Mouse (Mus musculus) forebrain, postnatal 0 days (tissue): ENCODE data around the gene Rab20. TPM values are rescaled to one million over a fixed set of nuclear protein-coding genes. Genes with fewer than 3 reads are reported as not detected.
"Not testable (repeated sequence)": the region's sequence is repeated elsewhere in the genome, so short reads cannot be mapped to it uniquely, and the experiment has no call there.

Experiments used
- ATAC-seq: fragments of 200-750 bp; cut with Nextera tagmentation; 2 replicates; pipeline ENCODE4 v1.8.0; 2017; ENCODE audit warnings: mild to moderate bottlenecking, moderate library complexity
- DNase-seq: peaks from one replicate; pipeline ENCODE4 v3.0.0-alpha.2; 2015
- H3K27ac ChIP-seq: fragments of 300-500 bp; sonication (generic); 2 replicates; pipeline ENCODE4 v1.5.1; 2014; ENCODE audit warnings: low read depth, mild to moderate bottlenecking, antibody characterized with exemption, low read length, moderate library complexity, mixed read lengths
- H3K27me3 ChIP-seq: fragments of 300-500 bp; sonication (generic); 2 replicates; pipeline ENCODE4 v1.6.1; 2014; ENCODE audit warnings: mild to moderate bottlenecking, low read length, mixed read lengths; ENCODE audit not compliant: insufficient read depth
- H3K36me3 ChIP-seq: fragments of 300-500 bp; sonication (generic); 2 replicates; pipeline ENCODE4 v1.6.1; 2014; ENCODE audit warnings: mild to moderate bottlenecking, moderate library complexity; ENCODE audit not compliant: insufficient read depth
- H3K4me1 ChIP-seq: fragments of 300-500 bp; sonication (generic); 2 replicates; pipeline ENCODE4 v1.6.1; 2014; ENCODE audit warnings: antibody characterized with exemption; ENCODE audit not compliant: insufficient read depth
- H3K4me2 ChIP-seq: fragments of 300-500 bp; sonication (generic); 2 replicates; pipeline ENCODE4 v1.6.1; 2014; ENCODE audit warnings: low read depth, mild to moderate bottlenecking, moderate library complexity
- H3K4me3 ChIP-seq: fragments of 300-500 bp; sonication (generic); 2 replicates; pipeline ENCODE4 v1.5.1; 2014; ENCODE audit warnings: low read depth, low read length, mixed read lengths
- H3K9ac ChIP-seq: fragments of 300-500 bp; sonication (generic); 2 replicates; pipeline ENCODE4 v1.6.1; 2014; ENCODE audit warnings: mild to moderate bottlenecking
- H3K9me3 ChIP-seq: fragments of 300-500 bp; sonication (generic); 2 replicates; pipeline ENCODE4 v1.6.1; 2016; ENCODE audit warnings: low read length
- CTCF ChIP-seq: sonication (generic); IDR thresholded peaks from 2 replicates; pipeline ENCODE4 v1.5.1; 2016; ENCODE audit warnings: antibody characterized with exemption, control low read depth, low read depth
- WGBS: fragments of 180-500 bp; shearing (Covaris S2); extraction: QIAGEN DNeasy Blood & Tissue Kit; methylation state at CpG from one replicate; pipeline ENCODE4 v1.1.7; 2014; 5-methylcytosine and 5-hydroxymethylcytosine counted together
- polyA plus RNA-seq: library from polyadenylated mRNA; unstranded; fragments of >200 nt; fragmentation: Nextera tagmentation; extraction: Ambion mirVana; gene quantifications from 2 replicates; pipeline ENCODE4 v1.2.1, GENCODE M21; 2015
- total RNA-seq: library from RNA; depleted of rRNA; stranded (reverse); fragments of >200 nt; gene quantifications from 2 replicates; pipeline ENCODE4 v1.2.3, GENCODE M21; 2014

Rab20 gene
- total and polyA plus RNA-seq, 2 experiments from 2014 or later: 0.95 to 1.6 TPM

DNA sequence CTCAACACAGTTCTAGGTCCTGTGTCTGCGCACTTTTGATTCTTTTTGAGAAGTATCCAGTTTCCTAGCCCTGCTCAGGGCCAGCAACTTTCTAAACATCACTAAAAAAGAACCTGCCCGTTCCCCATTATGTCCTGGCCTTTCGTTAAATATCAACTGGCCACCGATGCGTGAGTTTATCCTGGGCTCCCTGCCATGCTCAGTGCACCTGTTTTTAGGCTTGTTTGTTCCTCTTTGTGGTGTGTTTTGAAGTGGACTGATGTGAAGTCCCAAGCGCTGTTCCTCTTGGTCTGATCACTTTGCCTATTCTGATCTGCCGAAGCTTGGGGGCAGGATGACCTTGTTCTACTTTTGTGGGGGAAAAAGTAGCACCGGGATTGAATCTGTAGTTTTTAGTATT, 7.2 kb downstream of the Rab20 start:
- Histone ChIP-seq H3K9me3 (no peaks in the 10 kb centered on the region), H3K4me3 (no peak overlapping the region), H3K9ac (no peak overlapping the region), H3K36me3 (no peaks in the 10 kb centered on the region), H3K27me3 (peaks cover 15% of the 10 kb centered on the region), H3K4me2 (no peak overlapping the region), H3K4me1 (no peaks in the 10 kb centered on the region), H3K27ac (no peak overlapping the region)
- no peak for DNase-seq
- no peak for ATAC-seq
- WGBS: 27% methylated on average over 8 of the region's 8 CpGs
- no peak for TF ChIP-seq CTCF

- WGBS: 71% methylated on average over 7 of the region's 7 CpGs
- peaks cover 10% of the 10 kb centered on the region for H3K27me3 ChIP-seq
- no peak overlapping the region for H3K4me3 ChIP-seq
- H3K9me3 ChIP-seq: no peaks in the 10 kb centered on the region
- ATAC-seq (no peak), DNase-seq (no peak)
- H3K4me2 ChIP-seq: no peak overlapping the region
- H3K27ac ChIP-seq: no peak overlapping the region
- TF ChIP-seq CTCF: no peak
- H3K9ac ChIP-seq: no peak overlapping the region
- H3K4me1 ChIP-seq: no peaks in the 10 kb centered on the region
- no peaks in the 10 kb centered on the region for H3K36me3 ChIP-seq
Measured at GRCm38 (mm10) chr8:11470694-11471093, 7.8 kb downstream of the Rab20 start.

GRCm38 (mm10) chr8:11469095-11469494, 9.4 kb downstream of the Rab20 start:
- Histone ChIP-seq H3K9ac (no peak overlapping the region), H3K4me3 (no peak overlapping the region), H3K27me3 (peaks cover 5% of the 10 kb centered on the region), H3K27ac (no peak overlapping the region), H3K36me3 (no peaks in the 10 kb centered on the region), H3K4me2 (no peak overlapping the region), H3K9me3 (no peaks in the 10 kb centered on the region), H3K4me1 (no peaks in the 10 kb centered on the region)
- DNase-seq: no peak
- TF ChIP-seq CTCF: peak; percentile 66
- WGBS: 5% methylated on average over 3 of the region's 3 CpGs
- 0 out of 2 replicates have a peak, but pooled peaks have one; percentile 27 for ATAC-seq

DNA sequence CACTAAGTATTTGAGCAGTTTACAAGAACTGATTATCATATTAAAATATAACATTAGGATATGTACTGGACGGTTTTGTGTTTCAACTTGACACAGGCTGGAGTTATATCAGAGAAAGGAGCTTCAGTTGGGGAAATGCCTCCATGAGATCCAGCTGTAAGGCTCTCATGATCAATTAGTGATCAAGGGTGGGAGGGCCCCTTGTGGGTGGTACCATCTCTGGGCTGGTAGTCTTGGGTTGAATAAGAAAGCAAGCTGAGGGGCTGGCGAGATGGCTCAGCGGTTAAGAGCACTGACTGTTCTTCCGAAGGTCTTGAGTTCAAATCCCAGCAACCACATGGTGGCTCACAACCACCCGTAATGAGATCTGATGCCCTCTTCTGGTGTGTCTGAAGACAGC, 12.0 kb downstream of the Rab20 start:
- 51% methylated on average over 4 of the region's 5 CpGs for whole genome bisulfite sequencing
- not testable (repeated sequence) for H3K4me1 ChIP-seq, H3K4me3 ChIP-seq, ATAC-seq, H3K27me3 ChIP-seq, DNase-seq, H3K27ac ChIP-seq, H3K9me3 ChIP-seq, H3K36me3 ChIP-seq, H3K4me2 ChIP-seq, H3K9ac ChIP-seq

GRCm38 (mm10) chr8:11465619-11466018, 12.9 kb downstream of the Rab20 start:
- Histone ChIP-seq H3K9ac (no peak overlapping the region), H3K27ac (no peak overlapping the region), H3K27me3 (no peaks in the 10 kb centered on the region), H3K4me1 (no peaks in the 10 kb centered on the region), H3K4me3 (no peak overlapping the region), H3K9me3 (no peaks in the 10 kb centered on the region), H3K4me2 (no peak overlapping the region), H3K36me3 (no peaks in the 10 kb centered on the region)
- no peak for DNase-seq
- ATAC-seq: no peak
- 84% methylated on average over 4 of the region's 4 CpGs for WGBS
- TF ChIP-seq CTCF: no peak

GRCm38 (mm10) chr8:11464707-11464964, 13.9 kb downstream of the Rab20 start:
- no peaks in the 10 kb centered on the region for H3K9me3 ChIP-seq
- H3K36me3 ChIP-seq: no peaks in the 10 kb centered on the region
- no peak overlapping the region for H3K4me2 ChIP-seq
- ATAC-seq: no peak
- DNase-seq: no peak
- no peak overlapping the region for H3K4me3 ChIP-seq
- no peak for TF ChIP-seq CTCF
- H3K9ac ChIP-seq: no peak overlapping the region
- no peaks in the 10 kb centered on the region for H3K4me1 ChIP-seq
- no peaks in the 10 kb centered on the region for H3K27me3 ChIP-seq
- WGBS: 83% methylated on average over 3 of the region's 3 CpGs
- H3K27ac ChIP-seq: no peak overlapping the region

DNA sequence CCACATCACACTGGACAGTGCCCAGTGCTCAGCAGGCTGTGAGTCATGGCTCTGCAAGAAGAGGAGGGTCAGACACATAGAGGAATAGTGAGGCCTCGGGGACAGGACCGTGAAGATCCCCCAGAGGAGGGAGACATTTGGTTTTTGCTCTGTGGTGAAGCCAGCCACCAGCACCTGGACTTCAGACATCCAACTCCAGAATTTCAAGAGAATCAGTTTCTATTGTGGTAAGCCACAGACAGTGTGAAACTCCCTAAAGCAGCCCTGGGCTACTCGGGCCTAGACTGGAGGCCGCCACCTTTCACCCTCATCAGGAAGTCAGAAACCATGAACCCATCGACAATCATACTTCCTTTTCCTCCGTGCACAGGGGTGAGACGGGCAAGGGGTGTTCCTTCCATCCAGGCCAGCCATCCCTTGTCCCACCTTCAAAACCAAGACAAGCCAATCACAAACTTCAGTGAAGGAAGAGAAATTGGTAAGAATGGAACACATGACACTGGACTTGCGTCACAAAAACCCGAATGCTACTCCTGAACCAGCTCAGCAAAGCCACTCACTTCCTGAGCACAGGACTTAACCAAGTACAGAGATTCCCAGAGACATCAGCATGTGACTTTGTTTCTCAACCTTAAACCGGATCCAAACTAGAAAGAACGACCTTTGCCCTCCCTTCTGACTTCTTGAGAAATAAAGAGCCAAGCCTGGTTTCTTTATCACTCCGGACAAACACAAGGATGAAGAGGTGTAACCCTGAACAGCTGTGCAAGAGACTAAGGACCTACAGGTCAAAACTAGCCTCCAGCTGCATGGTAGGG, 14.4 kb downstream of the Rab20 start:
- Histone ChIP-seq H3K9me3 (no peaks in the 10 kb centered on the region), H3K4me2 (no peak overlapping the region), H3K4me1 (no peaks in the 10 kb centered on the region), H3K27ac (no peak overlapping the region), H3K36me3 (no peaks in the 10 kb centered on the region), H3K27me3 (no peaks in the 10 kb centered on the region), H3K4me3 (no peak overlapping the region), H3K9ac (no peak overlapping the region)
- 87% methylated on average over 12 of the region's 12 CpGs for WGBS
- TF ChIP-seq CTCF: no peak
- ATAC-seq (no peak), DNase-seq (no peak)
